Mouse (Mus musculus) cerebellum, adult 9-10 months (tissue): ENCODE data around the gene Kcna2.

Experiments used
- DNase-seq: peaks from one replicate; pipeline ENCODE4 v3.0.0; 2022

Kcna2 gene

GRCm38 (mm10) chr3:107153772-107154655 lies 53.1 kb downstream of the Kcna2 start:
- peak; percentile 71 for DNase-seq

GRCm38 (mm10) chr3:107158856-107159255 lies 57.9 kb downstream of the Kcna2 start:
- peak; percentile 30 for DNase-seq

GRCm38 (mm10) chr3:107159418-107159817 lies 58.5 kb downstream of the Kcna2 start:
- DNase-seq: peak; percentile 66

GRCm38 (mm10) chr3:107159859-107160324 lies 58.9 kb downstream of the Kcna2 start:
- peak; percentile 74 for DNase-seq

GRCm38 (mm10) chr3:107162741-107163140 lies 61.8 kb downstream of the Kcna2 start:
- DNase-seq: peak; percentile 86
